Mouse (Mus musculus): ENCODE measurements around the gene Stx7.

DNA sequence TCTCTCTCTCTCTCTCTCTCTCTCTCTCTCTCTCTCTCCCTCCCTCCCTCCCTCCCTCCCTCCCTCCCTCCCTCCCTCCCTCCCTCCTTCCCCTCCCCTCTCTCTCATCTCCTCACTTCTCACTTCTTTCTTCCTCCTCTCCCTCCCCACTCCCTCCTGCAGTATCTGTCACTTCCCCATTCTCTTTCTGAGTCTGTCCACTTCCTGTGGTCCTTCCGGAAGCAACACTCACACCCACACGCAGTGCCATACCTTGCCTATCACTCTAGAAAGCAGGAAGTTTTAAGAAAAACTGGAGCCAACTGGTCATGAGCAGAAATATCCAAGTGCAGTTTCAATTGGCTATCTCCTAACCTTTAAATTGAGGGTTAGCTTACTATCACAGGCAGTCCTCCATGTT lies 16.0 kb upstream of the Stx7 start:
- no peak for TF ChIP-seq CTCF (IDR thresholded peaks at IDR 0.05; ENCODE audit: control insufficient read depth, insufficient read depth, low read length)
- TF ChIP-seq POLR2A (IDR thresholded peaks at IDR 0.05; ENCODE audit: borderline replicate concordance, control insufficient read depth, low read depth, low read length), result no peak

All from bone marrow, adult 2 months (tissue).